Mouse (Mus musculus) cerebellum, postnatal 25 days (tissue): ENCODE measurements around the gene Zfp292.
"Not testable (repeated sequence)": the region's sequence is repeated elsewhere in the genome, so short reads cannot be mapped to it uniquely, and the experiment has no call there.

ENCODE experiments used
- DNase-seq, 2 experiments: peaks; one replicate each; pipeline ENCODE4 v3.0.0; 2021; ENCODE audit warnings: mixed read lengths in 2 of 2

Zfp292 gene

DNA sequence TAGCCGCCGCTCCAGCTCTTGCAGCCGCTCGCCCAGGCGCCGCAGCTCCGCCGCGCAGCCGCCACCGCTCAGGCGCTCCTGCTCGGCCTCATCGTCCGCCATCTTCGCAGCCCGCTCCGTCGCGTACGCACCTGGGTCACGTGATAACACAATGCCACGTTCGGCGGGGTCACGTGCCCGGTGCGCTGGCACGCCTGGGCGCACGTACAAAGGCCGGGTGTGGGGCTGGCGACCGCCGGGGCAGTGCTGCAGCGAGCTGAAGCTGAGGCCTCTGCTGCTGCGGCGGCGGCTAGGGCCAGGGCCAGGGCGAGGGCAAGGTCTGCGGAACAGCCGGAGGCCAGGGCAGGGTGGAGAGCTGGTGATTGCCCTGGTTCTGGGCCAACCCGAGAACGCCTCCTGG, at the start of gene Zfp292:
Gene Zfp292, minus strand, starts transcription at position 143 of the 400 bp plus-strand sequence.
- peak; percentile 96 to 97 for DNase-seq

DNA sequence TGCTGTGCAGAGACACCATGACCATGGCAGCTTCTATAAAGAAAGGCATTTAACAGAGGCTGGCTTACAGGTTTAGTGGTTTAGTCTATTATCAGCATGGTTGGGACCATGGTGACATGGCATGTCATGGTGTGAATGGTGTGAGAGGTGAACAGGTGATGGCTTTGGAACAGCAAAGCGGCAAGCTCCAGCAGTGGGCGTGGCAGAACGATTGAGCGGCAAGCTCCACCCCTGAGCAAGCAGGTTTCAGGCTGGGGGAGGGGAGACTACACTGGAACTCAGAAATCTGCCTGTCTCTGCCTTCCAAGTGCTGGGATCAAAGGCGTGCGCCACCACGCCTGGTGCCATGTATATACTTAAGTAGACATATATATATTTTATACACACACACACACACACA, 45.6 kb upstream of the Zfp292 start:
- DNase-seq, result not testable (repeated sequence)

DNA sequence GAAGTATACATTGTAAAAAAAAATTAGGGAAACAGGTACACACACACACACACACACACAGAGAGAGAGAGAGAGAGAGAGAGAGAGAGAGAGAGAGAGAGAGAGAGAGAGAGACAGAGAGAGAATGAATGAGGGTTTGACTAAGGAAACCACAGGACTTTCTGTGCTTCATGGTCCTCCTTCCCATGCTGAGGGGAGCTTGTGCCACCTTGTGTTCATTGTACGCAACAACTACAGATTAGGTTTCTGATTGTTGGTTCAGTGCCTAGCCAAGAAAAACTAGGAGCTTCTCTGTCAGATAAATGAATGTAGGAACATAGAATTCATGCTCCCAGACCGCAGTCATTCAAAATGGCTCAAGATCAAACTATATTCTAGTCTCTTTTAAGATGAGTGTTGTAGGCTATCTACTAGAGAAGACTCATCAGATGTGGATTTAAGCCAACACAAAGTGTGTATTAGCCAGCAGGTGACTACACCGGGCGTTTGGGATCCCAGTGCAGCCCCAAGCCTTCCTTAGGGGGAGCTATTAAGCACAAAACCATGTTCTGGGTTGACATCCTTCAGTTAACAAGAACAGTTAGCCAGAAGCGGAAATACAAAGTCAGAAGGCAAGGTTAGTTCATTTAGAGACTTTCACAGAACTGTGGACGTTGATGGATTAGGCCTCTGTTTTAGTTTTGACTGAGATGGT, 39.6 kb upstream of the Zfp292 start:
- DNase-seq, result peak; percentile 29 to 61

- DNase-seq, result no peak
Measured at GRCm38 (mm10) chr4:34917400-34917799, 34.6 kb upstream of the Zfp292 start.

DNA sequence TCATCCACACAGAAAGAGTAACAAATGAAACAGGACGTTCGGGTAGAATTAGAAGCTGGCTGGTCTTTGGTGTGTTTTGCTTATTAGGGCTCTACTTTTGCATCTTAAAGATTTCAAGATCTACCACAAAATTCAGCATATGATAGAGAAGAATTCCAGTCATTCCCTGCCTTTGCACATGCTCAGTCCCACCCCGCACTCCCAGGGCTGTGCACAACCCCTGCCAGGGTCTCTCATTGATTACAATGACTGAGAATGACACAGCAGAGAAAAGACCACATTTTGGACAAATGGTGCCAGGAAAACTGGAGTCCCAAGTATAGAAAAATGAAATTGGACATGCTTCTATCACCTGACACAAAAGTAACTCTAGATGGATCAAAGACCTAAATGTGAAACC, 29.4 kb upstream of the Zfp292 start:
- no peak for DNase-seq

DNA sequence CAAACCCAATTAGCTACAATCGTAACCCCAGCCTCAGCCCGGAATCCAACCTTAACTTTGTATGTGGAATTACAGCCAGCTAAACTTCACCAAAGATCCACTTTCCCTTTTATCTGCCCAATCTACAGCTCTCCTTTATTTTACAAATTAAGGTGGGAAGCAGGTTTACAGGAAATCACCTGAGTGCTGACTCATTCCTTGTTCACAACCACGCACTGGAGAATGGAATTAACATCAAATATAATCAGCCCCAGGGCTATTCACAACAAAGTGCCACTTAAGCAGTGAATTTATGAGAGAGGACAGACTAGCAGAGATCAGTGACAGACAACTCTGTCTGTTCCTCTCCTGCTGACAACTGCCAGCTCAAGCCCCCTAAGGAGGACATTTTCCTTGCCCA, 28.6 kb upstream of the Zfp292 start:
- no peak for DNase-seq

DNA sequence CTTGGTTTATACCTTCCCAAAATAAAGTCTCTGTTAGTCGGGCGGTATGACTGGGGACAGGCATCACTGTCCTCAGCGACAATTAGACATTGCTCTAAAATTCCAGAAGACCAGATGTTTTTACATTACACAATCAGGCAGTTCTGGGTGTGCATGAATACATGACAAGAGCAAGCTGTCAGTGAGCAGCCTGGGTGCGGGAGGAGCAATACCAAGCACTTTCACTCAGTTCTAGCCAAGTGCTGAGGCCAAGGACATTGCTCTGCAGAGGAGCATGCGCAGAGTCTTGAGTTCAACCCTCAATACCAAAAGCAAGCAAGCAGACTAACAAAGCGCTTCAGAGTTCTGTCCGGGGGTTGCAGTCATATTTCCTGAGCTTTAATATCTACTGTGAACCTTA, 25.4 kb upstream of the Zfp292 start:
- no peak for DNase-seq

GRCm38 (mm10) chr4:34907026-34907425, 24.3 kb upstream of the Zfp292 start:
- DNase-seq, result no peak

DNA sequence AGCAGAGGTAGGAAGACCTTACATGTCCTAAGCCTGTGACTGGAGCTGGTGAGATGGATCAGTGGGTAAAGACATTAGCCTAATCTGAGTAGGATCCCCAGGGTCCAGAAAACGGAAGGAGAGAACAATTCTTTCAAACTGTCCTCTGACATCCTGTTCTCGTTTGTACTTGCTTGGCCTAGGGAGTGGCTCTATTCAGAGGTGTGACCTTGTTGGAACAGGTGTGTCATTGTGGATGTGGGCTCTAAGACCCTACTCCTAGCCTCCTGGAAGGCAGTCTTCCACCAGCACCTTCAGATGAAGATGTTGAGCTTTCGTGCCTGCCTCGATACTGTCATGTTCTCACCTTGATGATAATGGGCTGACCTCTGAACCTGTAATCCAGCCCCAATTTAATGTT, 23.4 kb upstream of the Zfp292 start:
- no peak for DNase-seq

DNA sequence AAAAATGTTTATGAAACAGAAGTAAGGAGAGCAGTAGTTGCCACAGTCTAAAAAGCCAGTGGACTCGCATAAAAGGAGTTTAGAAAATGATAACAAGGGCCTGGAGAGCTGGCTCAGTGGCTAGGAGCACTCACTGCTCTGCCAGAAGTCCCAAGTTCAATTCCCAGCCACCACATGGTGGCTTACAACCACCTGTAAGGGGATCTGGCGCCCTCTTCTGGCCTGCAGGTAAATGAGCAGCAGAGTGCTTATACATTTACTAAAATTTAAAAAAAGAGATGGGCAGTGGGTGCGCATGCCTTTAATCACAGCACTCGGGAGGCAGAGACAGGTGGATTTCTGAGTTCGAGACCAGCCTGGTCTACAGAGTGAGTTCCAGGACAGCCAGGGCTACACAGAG, 22.6 kb upstream of the Zfp292 start:
- DNase-seq, result no peak

DNA sequence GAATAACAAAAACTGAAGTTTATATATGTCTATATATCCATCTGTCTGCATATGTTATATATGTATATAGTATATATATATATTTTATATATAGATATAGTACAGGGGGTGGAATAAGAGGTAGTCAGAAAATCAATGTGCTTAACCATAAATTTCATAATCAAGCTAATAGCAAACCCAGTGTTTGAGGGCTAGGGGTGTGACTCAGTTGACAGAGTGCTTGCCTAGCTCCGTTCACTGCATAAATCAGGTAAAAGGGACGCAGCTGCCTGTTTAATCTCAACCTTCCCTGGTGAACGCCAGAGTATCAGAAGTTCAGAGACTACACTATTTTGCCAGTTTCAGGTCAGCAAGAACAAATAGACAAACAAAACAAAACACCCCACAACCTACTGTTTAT, 18.8 kb upstream of the Zfp292 start:
- not testable (repeated sequence) for DNase-seq

DNA sequence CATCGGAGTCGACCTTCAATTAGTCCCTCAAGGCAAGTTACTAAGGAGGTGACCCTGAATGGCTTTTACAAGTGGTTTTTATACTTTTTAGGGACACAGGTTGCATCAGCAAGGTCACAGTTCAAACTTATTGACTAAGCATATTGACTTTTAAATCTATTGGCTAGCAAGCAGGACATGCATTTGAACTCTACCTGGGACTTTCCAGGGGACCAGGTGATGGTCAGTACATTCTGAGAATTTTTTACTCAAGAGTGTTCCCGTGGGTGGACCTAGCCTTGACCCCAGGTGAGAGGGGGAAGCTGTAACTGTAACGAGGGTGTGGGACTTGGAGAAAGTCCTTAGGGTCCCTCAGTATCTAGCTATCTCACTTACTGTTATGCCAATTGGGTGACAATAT, 18.4 kb upstream of the Zfp292 start:
- no peak for DNase-seq

DNA sequence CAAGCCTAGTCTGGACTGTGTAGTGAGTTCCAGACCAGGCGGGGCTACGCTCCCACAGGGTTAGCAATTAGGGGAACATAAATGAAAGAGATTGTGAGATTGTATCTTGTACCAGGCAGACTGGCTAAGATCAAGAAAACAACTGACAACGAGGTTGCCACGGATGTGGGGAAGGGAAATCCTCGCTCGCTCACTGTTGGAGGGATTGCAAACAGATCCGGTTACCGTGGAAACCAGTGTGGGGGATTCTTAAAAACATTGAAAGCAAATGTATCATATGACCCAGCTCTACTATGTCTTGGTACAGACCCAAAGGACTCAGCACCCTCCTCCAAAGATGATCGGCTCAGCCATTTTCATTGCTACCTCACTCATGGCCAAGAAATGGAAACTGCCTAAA, 17.4 kb upstream of the Zfp292 start:
- DNase-seq, result no peak

DNA sequence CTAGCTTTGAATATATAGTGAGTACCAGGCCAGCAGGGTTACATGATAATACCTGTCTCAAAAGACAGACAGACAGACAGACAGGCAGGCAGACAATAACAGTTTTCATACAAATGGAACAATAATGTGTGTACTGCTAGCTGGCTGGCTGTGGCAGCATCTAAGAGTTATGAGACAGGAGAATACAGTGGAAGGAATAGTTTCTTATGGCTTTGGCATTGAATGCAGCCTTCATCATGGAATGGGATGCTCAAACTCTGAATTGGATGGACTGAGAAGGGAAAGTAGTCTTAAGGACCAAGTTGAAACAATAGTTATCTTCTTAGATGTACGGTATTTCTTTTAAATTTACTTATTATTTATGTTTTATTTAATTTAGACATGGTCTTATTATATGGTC, 16.6 kb upstream of the Zfp292 start:
- no peak for DNase-seq

DNA sequence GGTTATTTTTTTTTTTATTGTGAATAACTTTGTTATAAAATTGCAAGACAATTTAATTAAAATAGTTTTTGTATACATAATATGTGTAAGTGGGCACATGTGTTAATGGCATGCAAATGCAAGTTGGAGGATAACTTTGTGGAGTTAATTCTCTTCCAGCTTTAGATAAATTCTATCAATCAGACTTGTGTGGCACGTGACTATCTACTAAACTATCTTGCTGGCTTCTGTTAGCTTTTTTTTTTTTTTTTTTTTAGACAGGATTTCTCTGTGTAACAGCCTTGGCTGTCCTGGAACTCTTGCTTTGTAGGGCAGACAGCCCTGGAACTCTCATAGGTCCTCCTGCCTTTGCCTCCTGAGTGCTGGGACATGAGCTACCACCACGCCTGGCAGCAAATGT, 15.7 kb upstream of the Zfp292 start:
- DNase-seq, result no peak

GRCm38 (mm10) chr4:34893479-34893878, 10.7 kb upstream of the Zfp292 start, which contains the start of gene Cga:
Gene Cga (plus strand): TSS chr4:34893779.
- DNase-seq, result no peak

DNA sequence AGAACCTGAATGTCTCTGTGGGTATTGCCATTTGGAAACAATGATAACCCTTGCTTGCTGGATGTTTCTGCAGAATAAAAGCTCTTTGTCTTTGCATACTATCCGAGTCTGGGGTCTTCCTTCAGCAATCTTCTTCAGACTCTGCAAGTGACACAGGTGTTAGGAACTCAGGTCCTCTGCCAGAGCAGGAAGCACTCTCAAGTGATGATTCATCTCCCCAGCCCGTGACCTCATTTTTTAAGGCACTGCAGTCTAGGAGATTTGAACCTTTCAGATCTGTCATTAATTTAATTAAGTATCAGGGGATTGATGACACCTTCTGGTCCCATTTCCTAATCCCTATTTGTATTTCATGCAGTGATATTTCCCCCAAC, 7.0 kb upstream of the Zfp292 start:
- DNase-seq, result no peak

DNA sequence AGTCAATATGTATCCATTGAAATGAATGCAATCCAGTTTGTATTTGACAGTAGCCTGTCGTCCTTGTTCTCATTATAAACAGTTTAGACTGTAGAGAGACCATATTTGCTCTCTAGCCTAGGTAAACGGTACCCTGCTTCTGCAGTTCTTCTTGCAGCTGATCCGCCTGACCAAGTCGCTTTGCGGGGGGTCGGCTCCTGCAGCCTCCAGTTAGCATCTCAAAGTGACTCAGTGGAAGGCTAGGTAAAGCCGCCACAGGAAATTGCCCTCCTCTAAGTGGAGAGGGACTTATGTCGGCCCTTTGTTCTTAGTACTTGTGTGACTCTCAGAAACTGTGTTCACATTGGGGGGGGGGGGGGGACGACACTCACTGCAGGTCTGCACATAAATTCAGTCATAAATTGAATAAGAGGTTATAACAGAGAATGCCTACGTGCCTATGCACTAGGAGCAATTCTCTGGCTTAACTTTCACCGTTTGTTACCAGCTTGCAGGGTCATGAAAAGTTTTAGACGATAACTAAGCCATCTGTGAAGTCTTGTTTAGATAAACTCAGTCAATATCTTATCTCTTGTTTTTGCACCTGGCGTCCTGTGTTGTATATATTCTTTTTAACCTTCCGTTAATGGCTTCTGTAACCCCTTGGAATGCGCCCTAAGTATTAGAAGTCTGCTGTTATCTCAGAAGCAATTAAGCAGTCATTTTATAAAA, 6.5 kb upstream of the Zfp292 start:
- DNase-seq, result no peak

DNA sequence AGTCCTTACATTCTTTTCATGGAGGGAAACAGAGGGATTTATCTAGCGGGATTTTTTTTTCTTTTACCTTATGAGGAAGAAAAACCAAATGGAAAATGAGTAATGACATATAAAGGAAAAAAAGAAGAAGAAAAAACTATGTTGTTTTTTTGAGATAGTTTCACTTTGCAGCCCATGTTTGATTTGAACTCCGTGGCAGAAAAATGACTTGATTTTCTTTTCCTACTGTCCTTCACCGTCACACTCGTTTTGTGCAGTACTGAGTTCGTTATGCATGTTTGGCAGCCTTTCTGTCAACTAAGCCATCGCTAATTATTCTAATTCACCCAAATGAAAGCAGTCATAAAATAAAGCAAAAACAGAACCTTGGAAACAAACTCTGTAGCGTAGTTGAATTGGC, 4.5 kb upstream of the Zfp292 start:
- no peak for DNase-seq

DNA sequence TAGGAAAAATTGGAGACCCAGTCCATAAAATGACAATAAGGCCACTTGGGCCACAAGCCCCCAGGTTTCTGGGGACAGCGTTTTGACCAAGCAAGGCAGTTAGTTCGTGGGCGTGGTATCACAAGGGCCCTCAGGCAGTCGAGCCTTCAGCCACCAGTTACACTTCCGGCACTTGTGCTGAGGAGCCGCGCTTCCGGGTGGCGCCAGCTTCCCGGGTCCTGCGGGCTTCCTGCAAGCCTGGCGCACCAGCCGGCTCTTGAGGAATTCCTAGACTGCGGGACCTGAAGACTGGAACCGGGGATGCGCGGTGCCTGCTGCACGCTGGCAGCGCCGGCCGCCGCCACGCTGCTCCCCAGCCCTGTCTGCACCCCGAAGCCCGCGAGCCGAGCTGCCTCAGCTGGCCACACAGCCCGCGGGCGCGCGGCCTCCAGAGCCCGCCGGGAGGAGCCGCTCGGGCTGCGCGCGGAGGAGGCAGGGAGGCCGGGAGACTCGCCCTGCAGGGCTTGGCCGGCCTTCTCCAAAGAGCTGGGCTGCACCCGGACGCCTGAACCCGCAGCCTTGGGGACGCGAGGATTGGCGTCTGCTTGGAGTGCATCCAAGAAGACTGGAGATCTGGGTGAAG, 3.8 kb upstream of the Zfp292 start:
- DNase-seq, result peak; percentile 78 to 80

- no peak for DNase-seq
Measured at GRCm38 (mm10) chr4:34885631-34886351, 3.0 kb upstream of the Zfp292 start.

- no peak for DNase-seq
Measured at GRCm38 (mm10) chr4:34883366-34884029, 738 bp upstream of the Zfp292 start.

- DNase-seq, result peak in 1 of 2 experiments; percentile 68
Measured at GRCm38 (mm10) chr4:34882291-34882769, 430 bp downstream of the Zfp292 start.
